Mouse (Mus musculus) olfactory bulb, adult 2 months (tissue): ENCODE measurements around the gene Rhbg. TPM values are rescaled to one million over a fixed set of nuclear protein-coding genes. Genes with fewer than 3 reads are reported as not detected.

Experiments used
- H3K27ac ChIP-seq: fragments of 200-500 bp; 2 replicates; pipeline ENCODE4 v1.5.1; 2012; ENCODE audit warnings: low read depth, low read length; ENCODE audit not compliant: insufficient read depth
- H3K4me1 ChIP-seq: fragments of 200-500 bp; 2 replicates; pipeline ENCODE4 v1.6.1; 2012; ENCODE audit warnings: low read length; ENCODE audit not compliant: control insufficient read depth, insufficient read depth
- H3K4me3 ChIP-seq: fragments of 200-500 bp; 2 replicates; pipeline ENCODE4 v1.5.1; 2012; ENCODE audit warnings: mild to moderate bottlenecking, low read depth, low read length, moderate library complexity; ENCODE audit not compliant: insufficient read depth
- CTCF ChIP-seq: fragments of 200-500 bp; IDR thresholded peaks from 2 replicates; pipeline ENCODE4 v1.5.1; 2012; ENCODE audit warnings: low read depth, mild to moderate bottlenecking, low read length, moderate library complexity; ENCODE audit not compliant: insufficient read depth
- POLR2A ChIP-seq: fragments of 200-500 bp; IDR thresholded peaks from 2 replicates; pipeline ENCODE4 v1.6.1; 2012; ENCODE audit warnings: mild to moderate bottlenecking, low read depth, low read length, moderate library complexity; ENCODE audit not compliant: insufficient read depth
- WGBS: fragments of 180-500 bp; shearing (Covaris S2); methylation state at CpG from one replicate; pipeline ENCODE4 v1.1.7; 2018; 5-methylcytosine and 5-hydroxymethylcytosine counted together
- polyA plus RNA-seq: library from polyadenylated mRNA; stranded (reverse); fragments of >200 nt; gene quantifications from 2 replicates; pipeline ENCODE4 v1.2.4, GENCODE M21; 2012; ENCODE audit warnings: low replicate concordance; ENCODE audit not compliant: missing spikeins, insufficient read depth, insufficient read length

The Rhbg gene
- polyA plus RNA-seq, 1 experiment = not detected

DNA sequence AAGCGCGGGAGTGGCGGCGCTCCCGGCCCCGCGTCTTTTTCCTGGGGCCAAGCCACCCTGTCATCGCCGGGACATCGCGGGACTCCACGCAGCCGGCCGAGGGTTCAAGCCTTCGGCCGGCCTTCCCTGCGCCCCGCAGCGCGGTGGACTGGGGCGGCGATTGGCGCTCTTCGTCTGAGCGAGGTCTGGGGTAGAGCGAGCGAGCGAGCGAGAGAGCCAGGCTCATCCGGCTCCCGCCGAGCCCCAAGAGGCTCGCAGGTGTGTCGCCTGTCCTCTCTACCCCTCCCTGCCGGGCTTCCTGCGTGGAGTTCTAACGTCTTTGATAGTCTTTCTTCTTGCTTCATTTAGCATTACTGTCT, 53.6 kb downstream of the Rhbg start:
- Histone ChIP-seq H3K27ac (peak overlapping the region; percentile 53), H3K4me3 (peak overlapping the region; percentile 64), H3K4me1 (peaks cover 34% of the 10 kb centered on the region)
- TF ChIP-seq POLR2A (no peak), CTCF (no peak)
- under 1% methylated on average over 37 of the region's 37 CpGs for WGBS

- Histone ChIP-seq H3K4me1 (peaks cover 29% of the 10 kb centered on the region), H3K27ac (peak overlapping the region; percentile 53), H3K4me3 (peak overlapping the region; percentile 64)
- WGBS = under 1% methylated on average over 61 of the region's 61 CpGs
- TF ChIP-seq POLR2A = peak; percentile 24; the same call in 1 of the 2 replicates
- TF ChIP-seq CTCF = 0 out of 2 replicates have a peak, but pooled peaks have one; percentile 34
Measured at GRCm38 (mm10) chr3:88200161-88200971, 54.1 kb downstream of the Rhbg start.

GRCm38 (mm10) chr3:88199541-88200110, 54.9 kb downstream of the Rhbg start:
- Histone ChIP-seq H3K4me3 (no peak overlapping the region), H3K27ac (no peak overlapping the region), H3K4me1 (peaks cover 25% of the 10 kb centered on the region)
- WGBS = 65% methylated on average over 2 of the region's 2 CpGs
- no peak for TF ChIP-seq CTCF
- no peak for TF ChIP-seq POLR2A

GRCm38 (mm10) chr3:88198505-88199020, 55.9 kb downstream of the Rhbg start:
- 71% methylated on average over 9 of the region's 9 CpGs for WGBS
- TF ChIP-seq CTCF = no peak
- Histone ChIP-seq H3K4me3 (no peak overlapping the region), H3K27ac (no peak overlapping the region), H3K4me1 (peaks cover 16% of the 10 kb centered on the region)

GRCm38 (mm10) chr3:88197741-88198504, 56.6 kb downstream of the Rhbg start:
- 69% methylated on average over 10 of the region's 10 CpGs for WGBS
- peaks cover 12% of the 10 kb centered on the region for H3K4me1 ChIP-seq
- H3K4me3 ChIP-seq = no peak overlapping the region
- H3K27ac ChIP-seq = no peak overlapping the region
- TF ChIP-seq CTCF (no peak), POLR2A (no peak)

Other genes with a start within 250 kb of the Rhbg start
- gene Hapln2, start 227.1 kb downstream of the Rhbg start, polyA plus RNA-seq = not detected in 2 replicates
- not detected in 2 replicates for gene Gpatch4, start 211.6 kb downstream of the Rhbg start, polyA plus RNA-seq
- gene Naxe, start 196.2 kb downstream of the Rhbg start, polyA plus RNA-seq = not detected in 2 replicates
- gene Ttc24, start 176.4 kb downstream of the Rhbg start, polyA plus RNA-seq = not detected in 2 replicates
- not detected in 2 replicates for gene Iqgap3, start 172.7 kb downstream of the Rhbg start, polyA plus RNA-seq
- gene Mef2d, start 112.3 kb downstream of the Rhbg start, polyA plus RNA-seq = 460 TPM in 1 of 2 replicates, not detected in the other
- not detected in 2 replicates for gene Gm38392, start 32.5 kb upstream of the Rhbg start, polyA plus RNA-seq
- not detected in 2 replicates for gene Tsacc, start 42.3 kb upstream of the Rhbg start, polyA plus RNA-seq
- gene Cct3, start 42.4 kb upstream of the Rhbg start, polyA plus RNA-seq = 179 TPM in 1 of 2 replicates, not detected in the other
- not detected in 2 replicates for gene Glmp, start 70.3 kb upstream of the Rhbg start, polyA plus RNA-seq
- gene Tmem79, start 81.4 kb upstream of the Rhbg start, polyA plus RNA-seq = not detected in 2 replicates
- gene Smg5, start 81.6 kb upstream of the Rhbg start, polyA plus RNA-seq = not detected in 2 replicates
- not detected in 2 replicates for gene Paqr6, start 109.9 kb upstream of the Rhbg start, polyA plus RNA-seq
- not detected in 2 replicates for gene Bglap3, start 118.0 kb upstream of the Rhbg start, polyA plus RNA-seq
- gene Bglap2, start 124.0 kb upstream of the Rhbg start, polyA plus RNA-seq = not detected in 2 replicates
- gene Bglap, start 129.8 kb upstream of the Rhbg start, polyA plus RNA-seq = not detected in 2 replicates
- gene Pmf1, start 155.6 kb upstream of the Rhbg start, polyA plus RNA-seq = not detected in 2 replicates
- not detected in 2 replicates for gene Slc25a44, start 170.4 kb upstream of the Rhbg start, polyA plus RNA-seq
- gene Sema4a, start 206.5 kb upstream of the Rhbg start, polyA plus RNA-seq = not detected in 2 replicates